Mouse (Mus musculus): Measurements from ENCODE around the gene Hoxa2.

The Hoxa2 gene

GRCm38 (mm10) chr6:52154044-52154443 is 10.6 kb downstream of the Hoxa2 start:
- no peak for TF ChIP-seq POU5F1 (IDR thresholded peaks at IDR 0.05; ENCODE audit: borderline replicate concordance, low read length)
- no peak for TF ChIP-seq CTCF (conservative IDR thresholded peaks at IDR 0.05; ENCODE audit: low read length)
- peak; percentile 43; the same call in 1 of the 2 replicates for TF ChIP-seq NANOG (IDR thresholded peaks at IDR 0.05; ENCODE audit: borderline replicate concordance, low read length)
- H3K36me3 ChIP-seq (ENCODE audit: insufficient read depth, low read length): no peaks in the 10 kb centered on the region
- H3K4me1 ChIP-seq (replicated peaks; ENCODE audit: low read depth, low read length): peaks cover 56% of the 10 kb centered on the region
- H3K27me3 ChIP-seq (ENCODE audit: insufficient read depth, low read length): peaks cover 86% of the 10 kb centered on the region
- H3K9me3 ChIP-seq (ENCODE audit: low read length): no peaks in the 10 kb centered on the region
- no peak overlapping the region for H3K4me3 ChIP-seq (replicated peaks; ENCODE audit: low read length)

- peaks cover 89% of the 10 kb centered on the region for H3K27me3 ChIP-seq (ENCODE audit: insufficient read depth, low read length)
- peaks cover 56% of the 10 kb centered on the region for H3K4me1 ChIP-seq (replicated peaks; ENCODE audit: low read depth, low read length)
- H3K36me3 ChIP-seq (ENCODE audit: insufficient read depth, low read length): no peaks in the 10 kb centered on the region
- no peak overlapping the region for H3K4me3 ChIP-seq (replicated peaks; ENCODE audit: low read length)
- H3K9me3 ChIP-seq (ENCODE audit: low read length): no peaks in the 10 kb centered on the region
- TF ChIP-seq CTCF (conservative IDR thresholded peaks at IDR 0.05; ENCODE audit: low read length) (no peak), NANOG (IDR thresholded peaks at IDR 0.05; ENCODE audit: borderline replicate concordance, low read length) (peak; percentile 70; the same call in 1 of the 2 replicates)
Measured at GRCm38 (mm10) chr6:52153270-52153669, 11.4 kb downstream of the Hoxa2 start.

- TF ChIP-seq CTCF (conservative IDR thresholded peaks at IDR 0.05; ENCODE audit: low read length): no peak
- no peak for TF ChIP-seq POU5F1 (IDR thresholded peaks at IDR 0.05; ENCODE audit: borderline replicate concordance, low read length)
- TF ChIP-seq NANOG (IDR thresholded peaks at IDR 0.05; ENCODE audit: borderline replicate concordance, low read length): no peak
- peaks cover 89% of the 10 kb centered on the region for H3K27me3 ChIP-seq (ENCODE audit: insufficient read depth, low read length)
Measured at GRCm38 (mm10) chr6:52152226-52153193, 12.1 kb downstream of the Hoxa2 start.

GRCm38 (mm10) chr6:52151571-52151970 is 13.1 kb downstream of the Hoxa2 start:
- no peak overlapping the region for H3K4me3 ChIP-seq (replicated peaks; ENCODE audit: low read length)
- H3K36me3 ChIP-seq (ENCODE audit: insufficient read depth, low read length): no peaks in the 10 kb centered on the region
- TF ChIP-seq POU5F1 (IDR thresholded peaks at IDR 0.05; ENCODE audit: borderline replicate concordance, low read length): no peak
- no peak for TF ChIP-seq CTCF (conservative IDR thresholded peaks at IDR 0.05; ENCODE audit: low read length)
- no peaks in the 10 kb centered on the region for H3K9me3 ChIP-seq (ENCODE audit: low read length)
- H3K27me3 ChIP-seq (ENCODE audit: insufficient read depth, low read length): peaks cover 87% of the 10 kb centered on the region
- H3K4me1 ChIP-seq (replicated peaks; ENCODE audit: low read depth, low read length): peaks cover 41% of the 10 kb centered on the region

More at GRCm38 (mm10) chr6:52152226-52153193, 12.1 kb downstream of the Hoxa2 start:
- no peaks in the 10 kb centered on the region for H3K9me3 ChIP-seq (ENCODE audit: low read length)
- H3K4me3 ChIP-seq (replicated peaks; ENCODE audit: low read length): no peak overlapping the region
- H3K4me1 ChIP-seq (replicated peaks; ENCODE audit: low read depth, low read length): peaks cover 50% of the 10 kb centered on the region
- H3K36me3 ChIP-seq (ENCODE audit: insufficient read depth, low read length): no peaks in the 10 kb centered on the region

GRCm38 (mm10) chr6:52150401-52150966 is 14.1 kb downstream of the Hoxa2 start:
- Histone ChIP-seq H3K9me3 (ENCODE audit: low read length) (no peaks in the 10 kb centered on the region), H3K27me3 (ENCODE audit: insufficient read depth, low read length) (peaks cover 80% of the 10 kb centered on the region), H3K4me3 (replicated peaks; ENCODE audit: low read length) (no peak overlapping the region), H3K36me3 (ENCODE audit: insufficient read depth, low read length) (no peaks in the 10 kb centered on the region), H3K4me1 (replicated peaks; ENCODE audit: low read depth, low read length) (peaks cover 38% of the 10 kb centered on the region)
- no peak for TF ChIP-seq NANOG (IDR thresholded peaks at IDR 0.05; ENCODE audit: borderline replicate concordance, low read length)
- TF ChIP-seq CTCF (conservative IDR thresholded peaks at IDR 0.05; ENCODE audit: low read length): no peak
- no peak for TF ChIP-seq POU5F1 (IDR thresholded peaks at IDR 0.05; ENCODE audit: borderline replicate concordance, low read length)

- H3K4me1 ChIP-seq (replicated peaks; ENCODE audit: low read depth, low read length): peaks cover 15% of the 10 kb centered on the region
- peaks cover 4% of the 10 kb centered on the region; the same call in 1 of the 2 replicates for H3K27me3 ChIP-seq (ENCODE audit: insufficient read depth, low read length)
- H3K36me3 ChIP-seq (ENCODE audit: insufficient read depth, low read length): no peaks in the 10 kb centered on the region
- no peaks in the 10 kb centered on the region for H3K9me3 ChIP-seq (ENCODE audit: low read length)
- H3K4me3 ChIP-seq (replicated peaks; ENCODE audit: low read length): no peak overlapping the region
- TF ChIP-seq POU5F1 (IDR thresholded peaks at IDR 0.05; ENCODE audit: borderline replicate concordance, low read length): no peak
- TF ChIP-seq NANOG (IDR thresholded peaks at IDR 0.05; ENCODE audit: borderline replicate concordance, low read length): no peak
- no peak for TF ChIP-seq CTCF (conservative IDR thresholded peaks at IDR 0.05; ENCODE audit: low read length)
Measured at GRCm38 (mm10) chr6:52139115-52139514, 25.5 kb downstream of the Hoxa2 start.

- peaks cover 2% of the 10 kb centered on the region; the same call in 1 of the 2 replicates for H3K27me3 ChIP-seq (ENCODE audit: insufficient read depth, low read length)
- peaks cover 15% of the 10 kb centered on the region for H3K4me1 ChIP-seq (replicated peaks; ENCODE audit: low read depth, low read length)
- no peaks in the 10 kb centered on the region for H3K36me3 ChIP-seq (ENCODE audit: insufficient read depth, low read length)
- H3K9me3 ChIP-seq (ENCODE audit: low read length): no peaks in the 10 kb centered on the region
- TF ChIP-seq CTCF (conservative IDR thresholded peaks at IDR 0.05; ENCODE audit: low read length): no peak
- TF ChIP-seq POU5F1 (IDR thresholded peaks at IDR 0.05; ENCODE audit: borderline replicate concordance, low read length): no peak
- TF ChIP-seq NANOG (IDR thresholded peaks at IDR 0.05; ENCODE audit: borderline replicate concordance, low read length): no peak
- no peak overlapping the region for H3K4me3 ChIP-seq (replicated peaks; ENCODE audit: low read length)
Measured at GRCm38 (mm10) chr6:52138576-52138975, 26.1 kb downstream of the Hoxa2 start.

- Histone ChIP-seq H3K4me3 (replicated peaks; ENCODE audit: low read length) (no peak overlapping the region), H3K9me3 (ENCODE audit: low read length) (no peaks in the 10 kb centered on the region), H3K36me3 (ENCODE audit: insufficient read depth, low read length) (no peaks in the 10 kb centered on the region), H3K4me1 (replicated peaks; ENCODE audit: low read depth, low read length) (peaks cover 15% of the 10 kb centered on the region), H3K27me3 (ENCODE audit: insufficient read depth, low read length) (no peaks in the 10 kb centered on the region)
- no peak for TF ChIP-seq POU5F1 (IDR thresholded peaks at IDR 0.05; ENCODE audit: borderline replicate concordance, low read length)
- no peak for TF ChIP-seq NANOG (IDR thresholded peaks at IDR 0.05; ENCODE audit: borderline replicate concordance, low read length)
- TF ChIP-seq CTCF (conservative IDR thresholded peaks at IDR 0.05; ENCODE audit: low read length): no peak
Measured at GRCm38 (mm10) chr6:52137841-52138535, 26.6 kb downstream of the Hoxa2 start.

Measured in E14TG2a.4 (cell line).